Mouse (Mus musculus) MEL-GATA-1-ER (cell line): ENCODE results near the gene Fbxo41.
A peak's percentile ranks its signal among the peaks of the same experiment; 100 is the strongest.

Source experiments
- DNase-seq: peaks from one replicate; pipeline ENCODE4 v3.0.0-alpha.2; 2012; ENCODE audit warnings: low read depth; ENCODE audit errors: extremely low read depth

The Fbxo41 gene

DNA sequence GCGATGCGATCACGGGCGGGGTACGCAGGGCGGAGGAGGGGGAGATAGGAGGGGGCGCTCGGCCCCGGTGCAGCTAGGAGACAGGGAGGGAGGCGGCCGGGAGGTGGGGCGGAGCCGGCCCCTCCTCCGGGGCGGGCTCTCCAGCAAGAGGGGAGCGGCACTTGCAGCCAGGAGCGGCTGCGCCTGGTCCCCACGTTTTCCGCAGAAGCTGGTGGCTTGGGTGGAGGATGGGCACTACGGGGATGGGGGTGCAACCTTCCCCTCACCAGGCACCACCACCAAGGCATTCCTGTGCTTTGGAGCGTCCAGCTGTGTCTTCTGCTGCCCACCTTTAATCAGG, at the start of gene Fbxo41:
Gene Fbxo41 (minus strand): TSS at position 84 of the 340 bp plus-strand sequence.
- no peak for DNase-seq

- peak; percentile 43 for DNase-seq
Measured at GRCm38 (mm10) chr6:85547642-85548041, 44.8 kb upstream of the Fbxo41 start.

GRCm38 (mm10) chr6:85544251-85544881, 41.6 kb upstream of the Fbxo41 start:
- no peak for DNase-seq

DNA sequence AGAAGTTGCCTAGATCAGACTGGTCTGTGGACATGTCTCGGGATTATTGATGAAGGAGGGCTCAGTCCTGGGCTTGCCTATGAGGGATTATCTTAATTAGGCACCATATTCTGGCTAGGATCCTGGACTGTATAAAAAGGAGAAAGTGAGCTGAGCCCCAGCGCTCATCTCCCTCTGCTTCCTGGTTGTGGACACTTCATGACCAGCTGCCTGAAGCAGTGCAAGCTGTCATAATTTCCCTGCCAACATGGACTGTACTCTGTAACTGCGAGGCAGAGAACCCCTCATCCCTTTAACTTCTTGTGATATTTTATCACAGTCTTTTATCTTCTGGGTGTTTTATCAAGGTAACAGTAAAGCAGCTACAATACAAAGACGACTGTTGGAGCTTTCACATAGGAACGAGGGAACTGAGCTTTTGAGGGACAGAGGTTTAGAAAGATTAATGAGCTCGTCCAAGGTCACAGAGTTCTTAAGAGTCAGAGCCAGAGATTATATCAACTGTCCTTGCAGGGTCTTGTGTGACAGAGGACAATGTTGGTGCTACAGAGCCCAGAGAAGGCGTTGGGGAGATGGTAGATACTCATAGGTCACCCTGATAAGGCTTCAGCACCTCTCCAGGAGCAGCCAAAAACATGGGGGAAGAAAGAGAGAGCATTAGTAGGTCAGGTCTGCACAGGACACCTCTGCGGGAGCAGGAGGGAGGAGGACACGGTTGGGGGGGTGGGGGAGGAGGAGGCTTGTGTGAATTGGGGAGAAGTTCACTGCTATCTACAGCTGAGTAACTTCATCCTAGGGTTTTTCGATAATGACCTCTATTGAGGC, 40.8 kb upstream of the Fbxo41 start:
- DNase-seq: no peak

DNA sequence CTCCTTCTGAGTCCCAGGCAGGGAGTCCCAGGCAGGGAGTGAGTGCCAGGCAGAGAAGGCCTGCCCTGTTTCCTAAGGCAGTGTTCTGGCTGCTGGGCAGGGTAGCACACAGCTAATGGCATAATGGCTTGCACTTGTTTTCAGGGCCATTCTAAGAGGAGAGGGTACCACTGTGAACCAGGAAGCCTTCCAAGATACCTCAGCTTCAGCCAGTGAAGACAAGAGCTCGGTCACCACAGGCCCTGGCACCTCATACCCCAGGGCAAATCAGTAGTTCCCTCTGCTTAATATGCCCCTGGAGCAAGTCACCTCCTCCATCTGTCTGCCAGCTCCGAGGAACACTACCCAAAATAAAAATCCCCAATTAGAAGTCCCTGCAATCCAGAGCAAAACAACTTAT, 20.0 kb upstream of the Fbxo41 start:
- no peak for DNase-seq

- no peak for DNase-seq
Measured at GRCm38 (mm10) chr6:85522026-85522425, 19.2 kb upstream of the Fbxo41 start.

GRCm38 (mm10) chr6:85518091-85518693, 15.4 kb upstream of the Fbxo41 start:
- no peak for DNase-seq

- DNase-seq: no peak
Measured at GRCm38 (mm10) chr6:85515941-85516340, 13.1 kb upstream of the Fbxo41 start.

- no peak for DNase-seq
Measured at GRCm38 (mm10) chr6:85513531-85513910, 10.7 kb upstream of the Fbxo41 start, which contains the start of gene Egr4. Egr4 (minus strand) TSS chr6:85513589.

DNA sequence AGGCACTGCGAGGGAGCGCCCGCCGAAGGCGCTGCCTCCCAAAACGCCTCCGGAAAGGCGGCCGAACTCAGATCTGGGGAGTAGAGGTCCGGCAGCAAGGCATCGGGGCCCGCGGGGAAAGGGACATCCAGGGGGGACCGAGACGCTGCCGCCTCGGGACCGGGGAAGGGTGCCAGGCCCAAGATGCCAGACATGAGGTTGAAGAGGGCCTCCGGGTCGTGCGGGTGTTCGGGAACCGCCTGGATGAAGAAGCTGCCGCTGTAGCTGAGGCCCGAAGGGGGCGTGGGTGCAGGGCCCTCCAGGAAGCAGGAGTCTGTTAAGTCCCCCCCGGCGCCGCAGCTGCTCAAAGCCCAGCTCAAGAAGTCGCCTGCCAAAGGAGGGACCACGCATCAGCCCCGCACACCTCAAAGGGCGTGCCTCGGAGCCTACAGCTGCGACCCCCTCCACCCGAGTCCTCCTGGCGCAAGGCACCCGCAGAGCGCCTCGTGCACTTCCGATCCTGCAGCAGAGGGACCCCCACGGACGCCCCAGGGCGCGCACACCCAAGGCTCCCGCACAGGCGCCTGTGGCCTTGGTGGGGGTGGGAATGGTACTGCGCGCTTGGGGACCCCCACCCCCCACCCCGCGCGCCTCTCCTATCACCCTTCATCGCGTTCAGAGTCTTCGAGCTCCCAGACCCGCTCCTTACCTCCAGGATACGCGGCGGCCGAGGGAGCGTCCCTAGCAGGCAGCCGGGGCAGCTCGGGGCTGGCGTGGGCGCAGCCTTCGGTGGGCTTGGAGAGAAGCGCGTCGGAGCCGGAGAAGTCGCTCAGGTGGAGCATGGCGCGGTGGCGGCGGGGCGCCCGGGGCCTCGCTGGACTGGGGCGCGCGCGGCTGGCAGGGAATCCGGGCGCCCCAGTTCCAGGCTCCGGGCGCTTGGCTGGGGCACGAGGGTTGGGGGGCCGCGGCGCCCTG, 10.1 kb upstream of the Fbxo41 start:
- no peak for DNase-seq

GRCm38 (mm10) chr6:85512056-85512440, 9.3 kb upstream of the Fbxo41 start:
- no peak for DNase-seq

DNA sequence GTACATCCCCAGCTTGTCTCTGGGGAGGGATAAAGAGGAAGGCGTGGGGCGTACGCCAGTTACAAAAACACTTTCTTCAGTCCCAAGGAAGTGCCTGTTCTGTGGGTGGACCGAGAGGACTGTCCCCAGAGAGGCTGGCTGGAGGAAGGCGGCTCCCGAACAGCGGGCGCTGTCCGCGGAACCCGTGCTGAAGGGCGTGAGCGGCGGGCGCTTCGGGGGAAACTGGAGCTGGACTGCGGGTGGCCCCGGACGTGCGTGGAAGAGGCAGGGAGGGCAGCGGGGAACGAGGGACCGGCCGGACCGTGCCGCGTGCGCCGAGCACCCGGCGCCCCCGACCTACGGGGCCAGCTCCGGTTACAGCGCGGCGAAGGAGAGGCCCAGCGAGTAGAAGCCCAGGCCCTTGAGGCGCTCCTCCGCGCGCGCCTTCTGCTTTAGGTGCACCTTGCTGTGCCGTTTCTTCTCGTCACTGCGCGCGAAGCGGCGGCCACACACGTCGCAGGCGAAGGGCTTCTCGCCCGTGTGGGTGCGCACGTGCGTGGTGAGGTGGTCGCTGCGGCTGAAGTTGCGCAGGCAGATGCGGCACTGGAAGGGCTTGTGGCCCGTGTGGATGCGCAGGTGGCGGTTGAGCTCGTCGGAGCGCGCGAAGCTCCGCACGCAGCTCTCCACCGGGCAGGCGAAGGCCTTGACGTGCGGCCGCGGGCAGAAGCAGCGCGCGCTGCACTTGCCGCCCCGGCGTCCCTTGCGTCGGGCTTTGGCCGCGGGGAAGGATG, 8.7 kb upstream of the Fbxo41 start:
- DNase-seq: no peak

DNA sequence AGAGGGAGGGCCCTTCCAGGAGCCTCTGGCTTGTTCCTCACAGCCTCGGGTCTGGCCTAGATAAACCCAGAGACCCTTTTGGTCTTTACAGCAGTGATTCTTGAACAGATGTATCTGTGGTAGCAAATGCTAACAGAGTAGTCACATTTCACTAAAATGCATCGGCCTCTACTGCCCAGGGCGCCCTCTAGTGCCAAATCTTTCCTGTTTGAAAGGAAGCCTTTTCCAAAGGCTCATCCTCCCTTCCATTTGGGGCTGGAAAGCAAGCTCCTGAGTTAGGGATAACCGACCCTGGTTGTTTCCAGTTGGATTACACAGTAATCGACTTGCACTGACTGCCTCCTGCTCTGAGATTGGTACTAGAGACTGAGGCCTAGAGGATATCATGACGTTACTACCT, 7.7 kb upstream of the Fbxo41 start:
- no peak for DNase-seq

DNA sequence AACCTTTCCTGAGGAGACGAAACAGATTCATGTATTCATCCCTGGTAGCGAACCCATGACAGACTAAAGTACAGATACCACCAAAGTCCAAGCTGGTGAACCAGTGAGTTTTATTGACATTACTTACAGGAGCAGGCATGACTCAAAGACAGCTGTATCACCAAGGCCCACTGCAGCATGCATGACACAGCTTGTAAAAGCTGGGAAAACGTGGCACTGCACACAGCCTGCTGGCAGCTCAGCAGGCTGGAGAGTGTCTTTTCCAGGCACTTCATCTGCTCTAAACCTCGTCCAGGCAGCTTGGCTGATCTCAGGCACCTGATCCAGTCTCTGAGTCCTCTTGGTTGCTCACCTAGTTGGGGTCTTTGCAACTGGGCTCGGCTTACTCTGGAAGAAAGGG, 5.8 kb upstream of the Fbxo41 start:
- DNase-seq: no peak

- no peak for DNase-seq
Measured at GRCm38 (mm10) chr6:85504908-85505307, 2.1 kb upstream of the Fbxo41 start.

DNA sequence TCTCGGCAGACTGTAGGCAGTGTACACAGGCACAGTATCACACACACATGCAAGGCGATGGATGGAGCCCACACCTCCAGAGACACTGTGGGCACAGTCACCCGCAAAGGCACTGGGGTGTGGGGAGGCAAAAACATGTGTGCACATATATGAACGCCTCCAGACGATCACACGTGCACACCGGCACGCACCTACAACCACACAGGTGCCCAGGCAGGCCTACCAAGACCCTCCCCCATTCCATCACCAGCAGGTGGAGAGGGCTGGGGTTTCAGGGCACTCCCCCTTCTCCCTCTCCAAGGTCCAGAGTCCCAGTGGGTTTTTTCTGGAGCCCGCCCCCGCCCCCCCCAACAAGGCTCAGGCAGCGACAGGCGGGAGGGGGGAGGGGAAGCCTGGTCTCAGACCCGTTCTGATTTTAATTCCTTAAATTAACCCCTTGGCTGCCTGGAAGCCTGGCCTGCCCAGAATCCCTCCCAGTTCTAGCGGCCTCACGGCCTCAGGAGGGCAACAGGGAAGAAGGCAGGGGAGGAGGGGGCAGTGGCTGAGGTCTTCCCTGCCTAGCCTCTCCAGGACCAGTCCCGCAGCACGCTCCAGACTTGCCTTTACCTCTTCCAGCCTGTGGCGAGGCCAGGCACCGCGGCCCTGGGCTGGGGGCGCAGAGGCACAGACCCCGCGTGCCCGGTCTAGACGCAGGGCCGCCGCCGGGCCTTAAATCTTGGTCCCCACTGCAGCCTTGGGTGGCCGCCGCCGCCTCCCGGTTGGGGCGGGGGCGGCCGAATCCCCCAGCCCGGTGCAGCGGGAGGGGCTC, 487 bp downstream of the Fbxo41 start:
- DNase-seq: no peak

- DNase-seq: no peak
Measured at GRCm38 (mm10) chr6:85501571-85502102, 1.2 kb downstream of the Fbxo41 start.

DNA sequence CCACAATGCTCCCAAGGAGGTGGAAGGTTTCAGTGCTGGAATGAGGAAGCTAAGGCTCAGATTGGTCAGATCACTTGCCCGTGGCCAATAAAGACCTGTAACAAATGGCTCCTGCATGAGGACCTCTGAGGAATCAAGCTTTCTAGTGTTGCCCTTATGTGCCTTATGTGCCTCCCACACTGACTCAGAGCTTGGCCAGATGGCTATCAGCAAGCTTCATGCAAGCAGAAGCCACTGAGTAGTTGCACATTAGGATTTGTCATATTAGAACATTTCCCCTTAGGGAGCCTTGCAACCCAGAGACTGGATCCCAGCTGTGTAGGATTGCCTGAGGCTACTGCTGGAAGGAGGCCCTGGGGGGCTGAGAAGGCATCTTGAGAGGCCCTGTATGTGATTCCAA, 2.4 kb downstream of the Fbxo41 start:
- DNase-seq: no peak

DNA sequence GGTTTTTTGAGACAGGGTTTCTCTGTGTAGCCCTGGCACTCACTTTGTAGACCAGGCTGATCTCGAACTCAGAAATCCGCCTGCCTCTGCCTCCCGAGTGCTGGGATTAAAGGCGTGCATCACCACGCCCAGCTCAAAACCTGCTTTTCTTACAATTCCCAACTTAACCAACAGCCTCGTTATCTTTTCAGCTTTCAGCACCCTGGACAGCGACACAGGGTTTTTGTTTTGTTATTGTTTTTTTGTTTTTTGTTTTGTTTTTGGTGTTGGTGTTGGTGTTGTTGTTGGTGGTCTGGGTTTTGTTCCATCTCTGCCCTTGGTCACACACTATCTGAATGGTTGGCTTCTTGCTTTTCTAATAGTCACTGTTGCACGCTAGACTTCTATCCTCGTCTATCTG, 4.6 kb downstream of the Fbxo41 start:
- no peak for DNase-seq

GRCm38 (mm10) chr6:85496976-85497375, 5.8 kb downstream of the Fbxo41 start:
- no peak for DNase-seq
